Mouse (Mus musculus) retina, postnatal 7 days (tissue): Measurements from ENCODE around the gene Stat1.

Experiments
- DNase-seq: peaks from one replicate; pipeline ENCODE4 v3.0.0-alpha.2; 2012; ENCODE audit warnings: low read depth, low spot score

The Stat1 gene

GRCm38 (mm10) chr1:52131787-52132377, 12.6 kb downstream of the Stat1 start:
- no peak for DNase-seq

- no peak for DNase-seq
Observed at GRCm38 (mm10) chr1:52133254-52133653, 14.0 kb downstream of the Stat1 start.

GRCm38 (mm10) chr1:52137292-52137691, 18.1 kb downstream of the Stat1 start:
- no peak for DNase-seq

- no peak for DNase-seq
Observed at GRCm38 (mm10) chr1:52140534-52140933, 21.3 kb downstream of the Stat1 start.

- no peak for DNase-seq
Observed at GRCm38 (mm10) chr1:52141482-52141881, 22.2 kb downstream of the Stat1 start.

- no peak for DNase-seq
Observed at GRCm38 (mm10) chr1:52142117-52142516, 22.9 kb downstream of the Stat1 start.

GRCm38 (mm10) chr1:52143191-52143590, 24.0 kb downstream of the Stat1 start:
- no peak for DNase-seq

- no peak for DNase-seq
Observed at GRCm38 (mm10) chr1:52143596-52144156, 24.4 kb downstream of the Stat1 start.

- no peak for DNase-seq
Observed at GRCm38 (mm10) chr1:52144907-52145306, 25.7 kb downstream of the Stat1 start.

GRCm38 (mm10) chr1:52146214-52146970, 27.2 kb downstream of the Stat1 start:
- peak; percentile 49 for DNase-seq

GRCm38 (mm10) chr1:52147431-52147830, 28.2 kb downstream of the Stat1 start:
- no peak for DNase-seq

- DNase-seq = no peak
Observed at GRCm38 (mm10) chr1:52148178-52148577, 28.9 kb downstream of the Stat1 start.

GRCm38 (mm10) chr1:52148696-52149095, 29.5 kb downstream of the Stat1 start:
- no peak for DNase-seq

- DNase-seq = peak; percentile 82
Observed at GRCm38 (mm10) chr1:52149934-52150346, 30.7 kb downstream of the Stat1 start.

- no peak for DNase-seq
Observed at GRCm38 (mm10) chr1:52150676-52151075, 31.4 kb downstream of the Stat1 start.

GRCm38 (mm10) chr1:52151166-52151565, 31.9 kb downstream of the Stat1 start:
- no peak for DNase-seq

- DNase-seq = no peak
Observed at GRCm38 (mm10) chr1:52152369-52152768, 33.1 kb downstream of the Stat1 start.

- DNase-seq = no peak
Observed at GRCm38 (mm10) chr1:52152936-52153335, 33.7 kb downstream of the Stat1 start.

- no peak for DNase-seq
Observed at GRCm38 (mm10) chr1:52154890-52155289, 35.6 kb downstream of the Stat1 start.

GRCm38 (mm10) chr1:52156351-52156750, 37.1 kb downstream of the Stat1 start:
- DNase-seq = no peak

GRCm38 (mm10) chr1:52158040-52158439, 38.8 kb downstream of the Stat1 start:
- no peak for DNase-seq

- no peak for DNase-seq
Observed at GRCm38 (mm10) chr1:52158490-52159381, 39.5 kb downstream of the Stat1 start.
